Mouse (Mus musculus): ENCODE measurements at regions not wholly inside any gene's neighbourhood (a gene's known extent, or its start where the extent isn't known, plus 50 kb on each side); places are given as distances from the start of the nearest gene placed in this dataset.

- TF ChIP-seq CTCF (IDR thresholded peaks at IDR 0.05; ENCODE audit: low read depth, low read length) = no peak
- TF ChIP-seq POLR2A (IDR thresholded peaks at IDR 0.05; ENCODE audit: borderline replicate concordance, low read depth, low read length) = no peak
Observed at GRCm38 (mm10) chr12:39321453-39321852, 542.3 kb downstream of the Etv1 start.

Data from bone marrow macrophage, adult 2 months (primary cell).